Mouse (Mus musculus) heart, adult 2 months (tissue): Measurements from ENCODE around the gene Abi1. TPM values are rescaled to one million over a fixed set of nuclear protein-coding genes. Genes with fewer than 3 reads are reported as not detected.
A peak's percentile ranks its signal among the peaks of the same experiment; 100 is the strongest.

Experiments used
- DNase-seq, 2 experiments: peaks; one replicate each; pipeline ENCODE4 v3.0.0; 2021
- H3K27ac ChIP-seq: fragments of 200-600 bp; 2 replicates; pipeline ENCODE4 v1.8.1; 2022
- H3K27me3 ChIP-seq: fragments of 200-500 bp; 2 replicates; pipeline ENCODE4 v1.6.1; 2012; ENCODE audit warnings: mild to moderate bottlenecking, low read length, inconsistent platforms, mixed read lengths; ENCODE audit not compliant: control insufficient read depth, insufficient read depth
- H3K36me3 ChIP-seq: fragments of 200-500 bp; 2 replicates; pipeline ENCODE4 v1.6.1; 2012; ENCODE audit warnings: low read length, inconsistent platforms; ENCODE audit not compliant: control insufficient read depth, insufficient read depth
- H3K4me1 ChIP-seq: fragments of 200-500 bp; 2 replicates; pipeline ENCODE4 v1.6.1; 2011; ENCODE audit warnings: low read length; ENCODE audit not compliant: control insufficient read depth, insufficient read depth
- H3K4me3 ChIP-seq: fragments of 200-600 bp; 2 replicates; pipeline ENCODE4 v1.8.1; 2022
- H3K79me2 ChIP-seq: fragments of 200-500 bp; replicated peaks from 2 replicates; pipeline ENCODE4 v1.6.1; 2012; ENCODE audit warnings: mild to moderate bottlenecking, inconsistent platforms, low read length, moderate library complexity, mixed read lengths; ENCODE audit not compliant: control insufficient read depth, insufficient read depth
- H3K9ac ChIP-seq: fragments of 200-500 bp; 2 replicates; pipeline ENCODE4 v1.6.1; 2012; ENCODE audit warnings: low read depth, mild to moderate bottlenecking, control low read depth, inconsistent platforms, low read length, mixed read lengths
- CTCF ChIP-seq: fragments of 200-600 bp; IDR thresholded peaks from 2 replicates; pipeline ENCODE4 v1.8.1; 2022; ENCODE audit warnings: antibody characterized with exemption, mild to moderate bottlenecking, moderate library complexity
- EP300 ChIP-seq: fragments of 200-500 bp; IDR thresholded peaks from 2 replicates; pipeline ENCODE4 v1.6.1; 2011; ENCODE audit warnings: low read depth, low read length, control low read depth; ENCODE audit not compliant: insufficient read depth
- POLR2A ChIP-seq: fragments of 200-500 bp; IDR thresholded peaks from 2 replicates; pipeline ENCODE4 v1.6.1; 2011; ENCODE audit warnings: mild to moderate bottlenecking, low read depth, low read length, control low read depth; ENCODE audit not compliant: insufficient read depth
- WGBS: fragments of 180-500 bp; shearing (Covaris S2); methylation state at CpG from one replicate; pipeline ENCODE4 v1.1.7; 2018; 5-methylcytosine and 5-hydroxymethylcytosine counted together
- intact Hi-C: fragments of 180-260 bp; cut with DNase I; formaldehyde crosslinking; loops from one replicate; pipeline ENCODE4 v1.15.1; 2025
- long read RNA-seq: library from polyadenylated mRNA; stranded (forward); transcript quantifications from one replicate; pipeline ENCODE4 v2.0.0, GENCODE M21; 2021
- polyA plus RNA-seq: library from polyadenylated mRNA; depleted of rRNA; stranded (reverse); fragments of >200 nt; gene quantifications from 2 replicates; pipeline ENCODE4 v1.2.3, GENCODE M21; 2012; rRNA removed
- total RNA-seq, 2 experiments: library from RNA; stranded (reverse); gene quantifications; 2 replicates each; pipeline ENCODE4 v1.2.3; 2021

The Abi1 gene
- total RNA-seq (10 to 100 TPM; 20.9 to 23.5 TPM), polyA plus RNA-seq (32.6 and 40.9 TPM in 2 replicates)
- long read RNA-seq, partial matches to known transcripts: 0 of 59 reads
- long read RNA-seq, other reads (novel, unspliced or antisense): 49 of 59 reads

DNA sequence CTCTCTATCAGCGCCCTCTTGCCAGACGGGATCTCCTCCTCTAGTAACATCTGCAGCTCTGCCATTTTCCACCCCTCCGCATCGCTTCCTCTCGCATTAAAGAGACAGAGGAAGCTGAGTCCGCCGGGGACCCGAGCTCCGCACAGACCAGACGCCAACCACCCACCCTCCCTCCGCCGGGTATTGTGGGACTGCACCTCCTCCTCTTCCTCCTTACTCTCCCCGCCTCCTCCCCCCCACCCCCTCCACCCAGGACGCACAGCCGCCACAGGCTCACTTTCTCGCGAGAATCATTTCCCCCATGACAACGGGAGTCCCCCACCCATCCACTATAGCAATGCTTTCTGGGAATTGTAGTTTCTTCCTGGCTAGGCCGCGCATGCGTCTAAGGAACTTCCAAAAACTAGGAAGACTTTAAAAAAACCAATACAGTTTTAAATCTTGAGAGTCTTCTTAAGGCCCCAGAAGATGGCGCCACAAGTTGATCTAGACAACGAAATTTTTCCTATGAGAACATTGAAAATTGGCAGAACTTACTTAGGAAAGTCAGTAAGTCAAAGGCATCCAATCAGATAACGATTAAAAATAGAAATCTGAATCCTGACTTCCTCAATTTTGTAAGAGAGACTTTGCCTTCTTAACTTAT, at the start of gene Abi1:
Gene Abi1, minus strand, starts transcription at position 241 of the 646 bp plus-strand sequence.
- TF ChIP-seq CTCF: peak; percentile 76
- TF ChIP-seq EP300: peak; percentile 82
- TF ChIP-seq POLR2A: peak; percentile 97
- peaks cover 10% of the 10 kb centered on the region for H3K36me3 ChIP-seq
- H3K27me3 ChIP-seq: no peaks in the 10 kb centered on the region
- peak within 1 kb of the TSS; percentile 96 for H3K4me3 ChIP-seq
- peak within 1 kb of the TSS; percentile 95 for H3K9ac ChIP-seq
- peaks cover 3% of the 10 kb centered on the region for H3K79me2 ChIP-seq
- H3K4me1 ChIP-seq: peaks cover 10% of the 10 kb centered on the region
- peak; percentile 91 to 94 for DNase-seq
- intact Hi-C loops: loop anchor here (1.0 to 2.0 kb wide), 3 partner anchors 28 to 115 kb away; partner anchors contain the start of gene Acbd5
- under 1% methylated on average over 24 of the region's 24 CpGs for WGBS
- peak within 1 kb of the TSS; percentile 96 for H3K27ac ChIP-seq

DNA sequence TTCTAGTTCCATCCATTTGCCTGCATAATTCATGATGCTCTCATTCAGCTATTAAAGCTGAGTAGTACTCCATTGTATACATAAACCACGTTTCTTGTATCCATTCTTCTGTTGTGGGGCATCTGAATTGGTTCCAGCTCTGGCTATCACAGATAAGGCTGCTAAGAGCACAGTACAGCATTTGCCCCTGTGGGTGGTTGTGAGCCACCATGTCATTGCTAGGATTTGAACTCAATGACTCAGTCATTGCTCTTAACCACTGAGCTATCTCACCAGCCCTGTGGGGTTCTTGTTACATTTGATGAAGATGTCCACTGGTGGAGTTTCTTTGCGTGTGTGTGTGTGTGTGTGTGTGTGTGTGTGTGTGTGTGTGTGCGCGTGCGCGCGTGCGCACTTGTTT, 44.5 kb upstream of the Abi1 start:
- H3K36me3 ChIP-seq: peaks cover 3% of the 10 kb centered on the region; the same call in 1 of the 2 replicates
- 96% methylated on average over 8 of the region's 8 CpGs for WGBS
- intact Hi-C loops: no loop called here
- TF ChIP-seq EP300 (no peak), POLR2A (no peak), CTCF (no peak)
- no peaks in the 10 kb centered on the region for H3K4me1 ChIP-seq
- H3K27me3 ChIP-seq: no peaks in the 10 kb centered on the region
- H3K9ac ChIP-seq: no peak overlapping the region
- H3K4me3 ChIP-seq: no peak overlapping the region
- no peaks in the 10 kb centered on the region for H3K79me2 ChIP-seq
- no peak overlapping the region for H3K27ac ChIP-seq
- no peak for DNase-seq

DNA sequence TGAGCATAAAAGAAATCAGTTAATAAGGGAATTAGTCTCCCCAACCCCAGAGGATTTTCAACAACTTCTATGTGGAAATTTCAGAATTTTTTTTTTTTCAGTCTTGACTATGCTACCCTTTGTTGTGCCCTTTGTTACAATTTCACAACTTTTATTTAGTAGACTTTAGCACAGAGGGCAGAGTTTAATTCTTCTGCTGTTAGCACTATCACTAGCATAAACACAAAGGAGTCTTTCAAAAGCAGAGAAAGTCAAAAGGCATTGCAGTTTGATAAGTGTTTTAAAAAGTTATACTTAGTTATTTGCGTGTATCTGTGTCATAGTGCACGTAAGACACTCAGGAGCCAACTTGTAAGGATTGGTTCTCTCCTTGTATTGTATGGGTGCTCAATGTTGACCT, 38.5 kb upstream of the Abi1 start:
- no peak overlapping the region for H3K27ac ChIP-seq
- H3K36me3 ChIP-seq: peaks cover 3% of the 10 kb centered on the region; the same call in 1 of the 2 replicates

GRCm38 (mm10) chr2:23077693-23078092, 37.7 kb upstream of the Abi1 start:
- H3K4me3 ChIP-seq: no peak overlapping the region
- peaks cover 3% of the 10 kb centered on the region; the same call in 1 of the 2 replicates for H3K36me3 ChIP-seq
- intact Hi-C loops: no loop called here
- TF ChIP-seq EP300 (no peak), CTCF (no peak), POLR2A (no peak)
- 92% methylated on average over 5 of the region's 5 CpGs for WGBS
- no peak overlapping the region for H3K9ac ChIP-seq
- no peaks in the 10 kb centered on the region for H3K4me1 ChIP-seq
- no peak for DNase-seq
- no peaks in the 10 kb centered on the region for H3K27me3 ChIP-seq
- H3K27ac ChIP-seq: no peak overlapping the region
- no peaks in the 10 kb centered on the region for H3K79me2 ChIP-seq

More for the DNA sequence above, 38.5 kb upstream of the Abi1 start:
- intact Hi-C loops: no loop called here
- no peaks in the 10 kb centered on the region for H3K27me3 ChIP-seq
- H3K4me3 ChIP-seq: no peak overlapping the region
- DNase-seq: no peak
- 95% methylated on average over 2 of the region's 2 CpGs for WGBS
- TF ChIP-seq EP300 (no peak), POLR2A (no peak), CTCF (no peak)
- no peaks in the 10 kb centered on the region for H3K79me2 ChIP-seq
- H3K9ac ChIP-seq: no peak overlapping the region
- no peaks in the 10 kb centered on the region for H3K4me1 ChIP-seq

GRCm38 (mm10) chr2:23076783-23077182, 36.7 kb upstream of the Abi1 start:
- H3K9ac ChIP-seq: no peak overlapping the region
- no peaks in the 10 kb centered on the region for H3K27me3 ChIP-seq
- intact Hi-C loops: no loop called here
- TF ChIP-seq CTCF (peak; percentile 21; the same call in 1 of the 2 replicates), POLR2A (no peak)
- no peaks in the 10 kb centered on the region for H3K79me2 ChIP-seq
- H3K36me3 ChIP-seq: peaks cover 4% of the 10 kb centered on the region; the same call in 1 of the 2 replicates
- H3K4me3 ChIP-seq: no peak overlapping the region
- no peaks in the 10 kb centered on the region for H3K4me1 ChIP-seq
- no peak overlapping the region for H3K27ac ChIP-seq
- no peak for DNase-seq

GRCm38 (mm10) chr2:23075846-23076245, 35.8 kb upstream of the Abi1 start:
- no peak overlapping the region for H3K4me3 ChIP-seq
- H3K27ac ChIP-seq: no peak overlapping the region
- no peak for TF ChIP-seq CTCF
- TF ChIP-seq EP300: no peak
- no peak for TF ChIP-seq POLR2A
- no peaks in the 10 kb centered on the region for H3K4me1 ChIP-seq
- DNase-seq: no peak
- H3K79me2 ChIP-seq: no peaks in the 10 kb centered on the region
- H3K36me3 ChIP-seq: peaks cover 4% of the 10 kb centered on the region
- no peaks in the 10 kb centered on the region for H3K27me3 ChIP-seq
- intact Hi-C loops: no loop called here
- no peak overlapping the region for H3K9ac ChIP-seq
